Mouse (Mus musculus) heart, postnatal 10 days (tissue): ENCODE data around the gene Ptgfrn. TPM values are rescaled to one million over a fixed set of nuclear protein-coding genes. Genes with fewer than 3 reads are reported as not detected.

Experiments
- DNase-seq, 2 experiments: peaks; one replicate each; pipeline ENCODE4 v3.0.0; 2021
- intact Hi-C: fragments of 180-260 bp; cut with DNase I; formaldehyde crosslinking; loops from one replicate; pipeline ENCODE4 v1.15.1; 2025
- total RNA-seq, 2 experiments: library from RNA; stranded (reverse); gene quantifications; 2 replicates each; pipeline ENCODE4 v1.2.3; 2021

The Ptgfrn gene
- total RNA-seq, 2 experiments from 2014 or later: 71.5 to 74.7 TPM

- no peak for DNase-seq
- intact Hi-C loops: no loop called here
These were observed 6.6 kb upstream of the Ptgfrn start for GRCm38 (mm10) chr3:101116431-101117385.

GRCm38 (mm10) chr3:101112518-101112894 lies 2.4 kb upstream of the Ptgfrn start:
- DNase-seq: no peak
- intact Hi-C loops: no loop called here

GRCm38 (mm10) chr3:101111848-101112517 lies 1.9 kb upstream of the Ptgfrn start:
- no peak for DNase-seq
- intact Hi-C loops: no loop called here

GRCm38 (mm10) chr3:101111321-101111720 lies 1.2 kb upstream of the Ptgfrn start:
- intact Hi-C loops: no loop called here

GRCm38 (mm10) chr3:101110838-101111103 lies 693 bp upstream of the Ptgfrn start:
- intact Hi-C loops: no loop called here
- DNase-seq: no peak

More at GRCm38 (mm10) chr3:101111321-101111720, 1.2 kb upstream of the Ptgfrn start:
- DNase-seq: no peak

- DNase-seq: peak; percentile 54 to 57
- intact Hi-C loops: loop anchor here (5.0 kb wide), 1 partner anchor 37 kb away; no protein-coding TSS in a partner anchor
These were observed 488 bp downstream of the Ptgfrn start for GRCm38 (mm10) chr3:101109558-101110021.

- peak in 1 of 2 experiments; percentile 23 for DNase-seq
- intact Hi-C loops: loop anchor here (5.0 kb wide), 1 partner anchor 37 kb away; no protein-coding TSS in a partner anchor
These were observed 1.2 kb downstream of the Ptgfrn start for GRCm38 (mm10) chr3:101108848-101109247.

GRCm38 (mm10) chr3:101108282-101108681 lies 1.8 kb downstream of the Ptgfrn start:
- DNase-seq: no peak
- intact Hi-C loops: loop anchor here (5.0 kb wide), 1 partner anchor 36 kb away; no protein-coding TSS in a partner anchor

- intact Hi-C loops: loop anchor here (5.0 kb wide), 1 partner anchor 34 kb away; no protein-coding TSS in a partner anchor
- DNase-seq: no peak
These were observed 3.8 kb downstream of the Ptgfrn start for GRCm38 (mm10) chr3:101106326-101106725.

- DNase-seq: no peak
- intact Hi-C loops: loop anchor here (5.0 kb wide), 1 partner anchor 33 kb away; no protein-coding TSS in a partner anchor
These were observed 4.6 kb downstream of the Ptgfrn start for GRCm38 (mm10) chr3:101105486-101105885.

- DNase-seq: no peak
- intact Hi-C loops: loop anchor here (5.0 kb wide), 1 partner anchor 33 kb away; no protein-coding TSS in a partner anchor
These were observed 5.2 kb downstream of the Ptgfrn start for GRCm38 (mm10) chr3:101104883-101105282.

- intact Hi-C loops: no loop called here
- DNase-seq: no peak
These were observed 6.3 kb downstream of the Ptgfrn start for GRCm38 (mm10) chr3:101103770-101104169.

GRCm38 (mm10) chr3:101102106-101102505 lies 8.0 kb downstream of the Ptgfrn start:
- intact Hi-C loops: no loop called here
- no peak for DNase-seq

- intact Hi-C loops: no loop called here
- no peak for DNase-seq
These were observed 8.9 kb downstream of the Ptgfrn start for GRCm38 (mm10) chr3:101101184-101101583.

GRCm38 (mm10) chr3:101099701-101100357 lies 10.2 kb downstream of the Ptgfrn start:
- intact Hi-C loops: no loop called here
- DNase-seq: no peak

- DNase-seq: no peak
- intact Hi-C loops: no loop called here
These were observed 12.0 kb downstream of the Ptgfrn start for GRCm38 (mm10) chr3:101098073-101098472.

- intact Hi-C loops: no loop called here
- no peak for DNase-seq
These were observed 12.8 kb downstream of the Ptgfrn start for GRCm38 (mm10) chr3:101097146-101097800.

- intact Hi-C loops: no loop called here
- no peak for DNase-seq
These were observed 14.2 kb downstream of the Ptgfrn start for GRCm38 (mm10) chr3:101095761-101096449.

GRCm38 (mm10) chr3:101092202-101092601 lies 17.9 kb downstream of the Ptgfrn start:
- DNase-seq: no peak
- intact Hi-C loops: no loop called here
